Mouse (Mus musculus) CH12.LX (cell line): Measurements from ENCODE around the gene Ikzf4.
"Not testable (repeated sequence)": the region's sequence is repeated elsewhere in the genome, so short reads cannot be mapped to it uniquely, and the experiment has no call there.

ENCODE experiments used
- BHLHE40 ChIP-seq: IDR thresholded peaks from 2 replicates; pipeline ENCODE4 v1.6.1; 2011; ENCODE audit warnings: mild to moderate bottlenecking, low read depth, low read length, improper control_type of control experiment
- CTCF ChIP-seq, 2 experiments: IDR thresholded peaks in 1 of 2; conservative IDR thresholded peaks in 1 of 2; 2 replicates each; pipeline ENCODE4 v1.5.1; 2011 to 2012; ENCODE audit warnings: low read depth in 2 of 2, low read length in 2 of 2, improper control_type of control experiment in 1 of 2, inconsistent platforms in 1 of 2, mild to moderate bottlenecking in 1 of 2, moderate library complexity in 1 of 2
- GABPA ChIP-seq: IDR thresholded peaks from 2 replicates; pipeline ENCODE4 v1.6.1; 2012; ENCODE audit warnings: low read depth, low read length, improper control_type of control experiment, inconsistent platforms; ENCODE audit not compliant: insufficient replicate concordance
- HCFC1 ChIP-seq: IDR thresholded peaks from 2 replicates; pipeline ENCODE4 v1.6.1; 2012; ENCODE audit warnings: low read depth, mild to moderate bottlenecking, inconsistent platforms, low read length, improper control_type of control experiment
- IRF4 ChIP-seq: IDR thresholded peaks from 2 replicates; pipeline ENCODE4 v1.6.1; 2014; ENCODE audit warnings: low read depth, mild to moderate bottlenecking, inconsistent platforms, low read length, improper control_type of control experiment
- POLR2A ChIP-seq: IDR thresholded peaks from 2 replicates; pipeline ENCODE4 v1.6.1; 2011; ENCODE audit warnings: low read depth, mild to moderate bottlenecking, improper control_type of control experiment, low read length
- POLR2AphosphoS2 ChIP-seq: IDR thresholded peaks from 2 replicates; pipeline ENCODE4 v1.6.1; 2011; ENCODE audit warnings: low read depth, low read length, improper control_type of control experiment
- UBTF ChIP-seq: IDR thresholded peaks from 2 replicates; pipeline ENCODE4 v1.6.1; 2012; ENCODE audit warnings: low read depth, mild to moderate bottlenecking, inconsistent platforms, low read length, improper control_type of control experiment, moderate library complexity
- USF2 ChIP-seq: conservative IDR thresholded peaks from 2 replicates; pipeline ENCODE4 v1.6.1; 2011; ENCODE audit warnings: low read depth, low read length, improper control_type of control experiment
- ZC3H11A ChIP-seq: IDR thresholded peaks from 2 replicates; pipeline ENCODE4 v1.6.1; 2012; ENCODE audit warnings: low read depth, mild to moderate bottlenecking, inconsistent platforms, low read length, improper control_type of control experiment
- ZNF384 ChIP-seq: IDR thresholded peaks from 2 replicates; pipeline ENCODE4 v1.6.1; 2012; ENCODE audit warnings: low read depth, low read length, improper control_type of control experiment, inconsistent platforms

GRCm38 (mm10) chr10:128613820-128614219, 32.0 kb downstream of the Ikzf4 start:
- not testable (repeated sequence) for TF ChIP-seq ZC3H11A; POLR2A; IRF4; ZNF384; CTCF (conservative IDR thresholded peaks at IDR 0.05 in 1 of 2, IDR thresholded peaks at IDR 0.05 in 1 of 2; ENCODE audit: low read depth in 2 of 2, low read length in 2 of 2); UBTF; USF2; BHLHE40; GABPA; POLR2AphosphoS2; HCFC1
